13 mouse cellular contexts compared by ENCODE assay signal in genomic region chr16:22075829-22076619, GRCm38 (mm10).
DNase-seq lines count a peak whose midpoint lies in the region; ATAC-seq and TF ChIP-seq lines count a peak whose summit lies in the region.
"Had no signal": no experiment of that assay in that cellular context is flagged by ENCODE, and none has a peak within 500 bp of the region (broad histone marks: within the 10 kb centered on the region; RNA-seq: fewer than 3 reads in every experiment).

No protein-coding gene starts in this region.

- H3K27ac ChIP-seq in midbrain, embryonic 10.5 days (replicated peaks): peak overlapping the region; percentile 80
- H3K27ac ChIP-seq in midbrain, embryonic 15.5 days: no peak overlapping the region
- peak overlapping the region; percentile 92 for H3K27ac ChIP-seq in ES-E14 (ENCODE audit: insufficient read depth, low read depth, low read length, poor library complexity, severe bottlenecking)
- peak overlapping the region; percentile 66 for H3K27ac ChIP-seq in embryonic fibroblast, embryonic 13.5 days (ENCODE audit: insufficient read depth, low read length)
- H3K27ac ChIP-seq in midbrain, embryonic 13.5 days: peak overlapping the region; percentile 41
- H3K27ac ChIP-seq in neural tube, embryonic 15.5 days (replicated peaks): no peak overlapping the region
- H3K27ac ChIP-seq: liver, embryonic 12.5 days; neural tube, embryonic 13.5 days; stomach, embryonic 15.5 days had no signal

- peaks cover 22% of the 10 kb centered on the region for H3K4me1 ChIP-seq in midbrain, embryonic 10.5 days
- H3K4me1 ChIP-seq in midbrain, embryonic 15.5 days: no peaks in the 10 kb centered on the region
- H3K4me1 ChIP-seq in ES-E14 (ENCODE audit: control insufficient read depth in 2 of 2, insufficient read depth in 2 of 2, low read length in 2 of 2, poor library complexity in 1 of 2): peaks cover 6 to 15% of the 10 kb centered on the region in 2 experiments; a peak in 3 of 4 replicates
- H3K4me1 ChIP-seq in embryonic fibroblast, embryonic 13.5 days (ENCODE audit: control insufficient read depth, insufficient read depth, low read length): peaks cover 4% of the 10 kb centered on the region
- peaks cover 14% of the 10 kb centered on the region for H3K4me1 ChIP-seq in midbrain, embryonic 13.5 days (replicated peaks)
- H3K4me1 ChIP-seq in neural tube, embryonic 15.5 days: no peaks in the 10 kb centered on the region
- H3K4me1 ChIP-seq: liver, embryonic 12.5 days; stomach, embryonic 15.5 days had no signal

- peaks cover 100% of the 10 kb centered on the region for H3K36me3 ChIP-seq in midbrain, embryonic 10.5 days
- 0 out of 2 replicates have a peak, but pooled peaks cover 5% of the 10 kb centered on the region for H3K36me3 ChIP-seq in midbrain, embryonic 15.5 days (replicated peaks)
- H3K36me3 ChIP-seq in ES-E14 (ENCODE audit: control insufficient read depth, insufficient read depth, low read length, poor library complexity, severe bottlenecking): peaks cover 13% of the 10 kb centered on the region
- H3K36me3 ChIP-seq in midbrain, embryonic 13.5 days: peaks cover 71% of the 10 kb centered on the region
- H3K36me3 ChIP-seq in neural tube, embryonic 15.5 days: peaks cover 30% of the 10 kb centered on the region

- no peak for TF ChIP-seq POLR2A in embryonic fibroblast, embryonic 13.5 days (IDR thresholded peaks at IDR 0.05; ENCODE audit: low read depth, low read length)

- no peaks in the 10 kb centered on the region for H3K9me3 ChIP-seq in midbrain, embryonic 10.5 days (replicated peaks)
- H3K9me3 ChIP-seq in midbrain, embryonic 15.5 days: no peaks in the 10 kb centered on the region
- no peaks in the 10 kb centered on the region for H3K9me3 ChIP-seq in ES-E14 (ENCODE audit: control insufficient read depth, insufficient read depth, low read depth, low read length)
- no peaks in the 10 kb centered on the region for H3K9me3 ChIP-seq in midbrain, embryonic 13.5 days
- no peaks in the 10 kb centered on the region for H3K9me3 ChIP-seq in neural tube, embryonic 15.5 days (replicated peaks)
- H3K9me3 ChIP-seq: liver, embryonic 12.5 days; megakaryocyte, embryonic 14.5 days; neural tube, embryonic 13.5 days; stomach, embryonic 15.5 days had no signal

- in situ Hi-C loops in ES-E14 (cut with MboI; ENCODE audit: low sequenced_read_pairs in 2 of 2, unreplicated experiment in 2 of 2): no loop called here

- no peak for ATAC-seq in midbrain, embryonic 15.5 days (replicated peaks)
- peak; percentile 85 for ATAC-seq in midbrain, embryonic 13.5 days
- no peak for ATAC-seq in neural tube, embryonic 15.5 days (ENCODE audit: low FRiP score)
- ATAC-seq: liver, embryonic 12.5 days had no signal

- no peaks in the 10 kb centered on the region for H3K27me3 ChIP-seq in midbrain, embryonic 10.5 days (ENCODE audit: low read depth, poor library complexity, severe bottlenecking)
- no peaks in the 10 kb centered on the region for H3K27me3 ChIP-seq in midbrain, embryonic 15.5 days (replicated peaks)
- H3K27me3 ChIP-seq in midbrain, embryonic 13.5 days: no peaks in the 10 kb centered on the region
- no peaks in the 10 kb centered on the region for H3K27me3 ChIP-seq in neural tube, embryonic 15.5 days (replicated peaks)
- H3K27me3 ChIP-seq: liver, embryonic 12.5 days; megakaryocyte, embryonic 14.5 days; neural tube, embryonic 13.5 days; stomach, embryonic 15.5 days had no signal

- no peak overlapping the region for H3K9ac ChIP-seq in midbrain, embryonic 15.5 days
- H3K9ac ChIP-seq in ES-E14 (ENCODE audit: insufficient read depth, low read depth, low read length, poor library complexity, severe bottlenecking): no peak overlapping the region
- no peak overlapping the region for H3K9ac ChIP-seq in midbrain, embryonic 13.5 days (replicated peaks)
- H3K9ac ChIP-seq in neural tube, embryonic 15.5 days (replicated peaks): no peak overlapping the region
- H3K9ac ChIP-seq: liver, embryonic 12.5 days; neural tube, embryonic 13.5 days; stomach, embryonic 15.5 days had no signal

- H3K4me2 ChIP-seq in midbrain, embryonic 15.5 days: no peak overlapping the region
- H3K4me2 ChIP-seq in midbrain, embryonic 13.5 days (replicated peaks): no peak overlapping the region
- no peak overlapping the region for H3K4me2 ChIP-seq in neural tube, embryonic 15.5 days
- H3K4me2 ChIP-seq: liver, embryonic 12.5 days; neural tube, embryonic 13.5 days; stomach, embryonic 15.5 days had no signal

- 14% methylated on average over 5 of the region's 5 CpGs for WGBS in midbrain, embryonic 10.5 days
- WGBS in midbrain, embryonic 15.5 days: 10% methylated on average over 5 of the region's 5 CpGs
- 5% methylated on average over 5 of the region's 5 CpGs for WGBS in midbrain, embryonic 13.5 days
- WGBS in neural tube, embryonic 15.5 days: 15% methylated on average over 5 of the region's 5 CpGs

- peak; percentile 47 for DNase-seq in midbrain, embryonic 10.5 days (ENCODE audit: low spot score)
- DNase-seq in ES-E14 (ENCODE audit: low read depth, low spot score): peak; percentile 63
- DNase-seq in cerebellum, adult 11-12 months: no peak
- DNase-seq: kidney, adult 2 months; right cerebral cortex, postnatal 25 days had no signal

- no peak for TF ChIP-seq CTCF in embryonic fibroblast, embryonic 13.5 days (IDR thresholded peaks at IDR 0.05; ENCODE audit: borderline replicate concordance, insufficient read depth, low read length)

- 0 out of 2 replicates have a peak overlapping the region, but pooled peaks have one; percentile 2 for H3K4me3 ChIP-seq in midbrain, embryonic 10.5 days
- no peak overlapping the region for H3K4me3 ChIP-seq in midbrain, embryonic 15.5 days
- H3K4me3 ChIP-seq in ES-E14 (ENCODE audit: insufficient read depth in 1 of 2, low read depth in 1 of 2, low read length in 2 of 2, poor library complexity in 1 of 2, severe bottlenecking in 1 of 2): peak overlapping the region in 1 of 2 experiments; percentile 25; a peak in 2 of 4 replicates
- no peak overlapping the region for H3K4me3 ChIP-seq in embryonic fibroblast, embryonic 13.5 days (ENCODE audit: insufficient read depth, low read length)
- H3K4me3 ChIP-seq in midbrain, embryonic 13.5 days (replicated peaks): no peak overlapping the region
- no peak overlapping the region for H3K4me3 ChIP-seq in neural tube, embryonic 15.5 days (replicated peaks)
- H3K4me3 ChIP-seq: liver, embryonic 12.5 days; megakaryocyte, embryonic 14.5 days; neural tube, embryonic 13.5 days; stomach, embryonic 15.5 days had no signal

TF ChIP-seq in ES-E14, 5 proteins besides CTCF, POLR2A, EP300 and RAD21:
- TF ChIP-seq ZC3H11A (IDR thresholded peaks at IDR 0.05; ENCODE audit: borderline replicate concordance, low read depth, low read length) (no peak), HCFC1 (IDR thresholded peaks at IDR 0.05; ENCODE audit: borderline replicate concordance, insufficient read depth, low read length) (no peak), CHD2 (IDR thresholded peaks at IDR 0.05; ENCODE audit: low read depth, low read length) (no peak), MAFK (IDR thresholded peaks at IDR 0.05; ENCODE audit: insufficient read depth, low read depth, low read length) (no peak), ZNF384 (IDR thresholded peaks at IDR 0.05; ENCODE audit: low read depth, low read length) (no peak)

Comparison
In these comparisons a context has a peak if more than half of its experiments do, and no peak if none do; other contexts are left out.
1. H3K27ac ChIP-seq: peak in midbrain, embryonic 10.5 days (single experiment), ES-E14 (single experiment), embryonic fibroblast, embryonic 13.5 days (single experiment) and midbrain, embryonic 13.5 days (single experiment); none in midbrain, embryonic 15.5 days (single experiment) and neural tube, embryonic 15.5 days (single experiment).